Mouse (Mus musculus) midbrain, embryonic 14.5 days (tissue): ENCODE measurements around the gene Rsph1. TPM values are rescaled to one million over a fixed set of nuclear protein-coding genes. Genes with fewer than 3 reads are reported as not detected.
A peak's percentile ranks its signal among the peaks of the same experiment; 100 is the strongest.

Experiments
- ATAC-seq: fragments of 200-750 bp; cut with Nextera tagmentation; 2 replicates; pipeline ENCODE4 v1.8.0; 2017; ENCODE audit warnings: moderate number of reproducible peaks, moderate library complexity; ENCODE audit not compliant: low FRiP score, low TSS enrichment
- DNase-seq: peaks from one replicate; pipeline ENCODE4 v3.0.0-alpha.2; 2015
- H3K27ac ChIP-seq: fragments of 300-500 bp; sonication (generic); replicated peaks from 2 replicates; pipeline ENCODE4 v1.5.1; 2014; ENCODE audit warnings: mild to moderate bottlenecking, low read depth, low read length, moderate library complexity
- H3K27me3 ChIP-seq: fragments of 300-500 bp; sonication (generic); 2 replicates; pipeline ENCODE4 v1.6.1; 2014; ENCODE audit warnings: low read length, control low read depth, mixed read lengths; ENCODE audit not compliant: control insufficient read depth, insufficient read depth
- H3K36me3 ChIP-seq: fragments of 300-500 bp; sonication (generic); 2 replicates; pipeline ENCODE4 v1.6.1; 2014; ENCODE audit warnings: low read length, control low read depth; ENCODE audit not compliant: control insufficient read depth, insufficient read depth
- H3K4me1 ChIP-seq: fragments of 300-500 bp; sonication (generic); 2 replicates; pipeline ENCODE4 v1.6.1; 2014; ENCODE audit warnings: mild to moderate bottlenecking, antibody characterized with exemption, low read length, control low read depth; ENCODE audit not compliant: control insufficient read depth, insufficient read depth
- H3K4me2 ChIP-seq: fragments of 300-500 bp; sonication (generic); 2 replicates; pipeline ENCODE4 v1.6.1; 2014; ENCODE audit warnings: mild to moderate bottlenecking, low read length, moderate library complexity
- H3K4me3 ChIP-seq: fragments of 300-500 bp; sonication (generic); replicated peaks from 2 replicates; pipeline ENCODE4 v1.5.1; 2014; ENCODE audit warnings: low read depth, low read length
- H3K9ac ChIP-seq: fragments of 300-500 bp; sonication (generic); replicated peaks from 2 replicates; pipeline ENCODE4 v1.6.1; 2014; ENCODE audit warnings: mild to moderate bottlenecking, low read length, moderate library complexity
- H3K9me3 ChIP-seq: fragments of 300-500 bp; sonication (generic); 2 replicates; pipeline ENCODE4 v1.6.1; 2016; ENCODE audit warnings: low read length, control low read depth, mixed read lengths; ENCODE audit not compliant: control insufficient read depth
- WGBS: fragments of 180-500 bp; shearing (Covaris S2); extraction: QIAGEN DNeasy Blood & Tissue Kit; methylation state at CpG from one replicate; pipeline ENCODE4 v1.1.7; 2014; 5-methylcytosine and 5-hydroxymethylcytosine counted together
- polyA plus RNA-seq: library from polyadenylated mRNA; unstranded; fragments of >200 nt; fragmentation: Nextera tagmentation; extraction: Ambion mirVana; gene quantifications from 2 replicates; pipeline ENCODE4 v1.2.1, GENCODE M21; 2014

Gene Rsph1
- polyA plus RNA-seq, 1 experiment from 2014 or later = 1.5 TPM

DNA sequence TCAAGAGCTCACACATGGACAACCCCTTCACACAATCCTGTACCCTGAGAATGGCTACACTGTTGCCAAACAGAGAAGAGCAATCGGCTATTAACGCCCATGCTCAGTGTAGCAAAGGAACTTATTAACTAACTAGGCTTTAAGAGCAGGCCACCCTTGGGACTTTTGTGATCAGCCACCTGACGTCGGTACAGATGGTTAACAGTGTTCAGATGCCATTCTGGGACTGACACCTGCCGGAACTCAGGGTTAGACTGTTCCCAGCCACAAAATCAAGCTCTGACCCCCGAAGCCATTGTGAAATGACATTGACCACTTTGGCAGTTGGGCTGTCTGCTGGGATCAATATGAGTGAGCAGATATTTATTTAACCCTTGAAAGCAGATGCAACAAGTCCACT lies 15.8 kb downstream of the Rsph1 start:
- 91% methylated on average over 6 of the region's 6 CpGs for WGBS
- Histone ChIP-seq H3K27ac (no peak overlapping the region), H3K4me3 (no peak overlapping the region), H3K4me1 (no peaks in the 10 kb centered on the region), H3K9me3 (no peaks in the 10 kb centered on the region), H3K36me3 (no peaks in the 10 kb centered on the region), H3K27me3 (no peaks in the 10 kb centered on the region), H3K4me2 (no peak overlapping the region), H3K9ac (no peak overlapping the region)
- DNase-seq = no peak
- ATAC-seq = no peak

DNA sequence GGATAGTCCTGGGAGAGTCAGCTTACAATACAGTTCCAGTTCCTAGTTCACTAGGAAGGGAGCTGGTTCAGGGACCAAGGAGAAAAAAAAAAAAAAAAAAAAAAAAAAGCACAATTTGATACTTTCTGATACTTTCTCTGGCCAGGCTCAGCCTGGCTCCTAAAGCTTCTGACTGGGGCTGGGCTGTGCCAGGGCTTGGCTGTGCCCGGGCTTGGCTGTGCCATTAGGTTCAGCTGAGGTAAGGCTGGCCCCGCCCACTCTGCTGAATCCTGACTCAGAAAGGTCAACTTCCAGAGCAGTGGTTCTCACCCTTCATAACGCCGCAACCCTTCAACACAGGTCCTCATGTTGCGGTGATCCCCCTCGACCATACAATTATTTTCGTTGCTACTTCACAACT lies 16.8 kb downstream of the Rsph1 start:
- Histone ChIP-seq H3K9ac (no peak overlapping the region), H3K4me3 (no peak overlapping the region), H3K4me1 (no peaks in the 10 kb centered on the region), H3K27ac (no peak overlapping the region), H3K9me3 (no peaks in the 10 kb centered on the region), H3K4me2 (no peak overlapping the region), H3K36me3 (no peaks in the 10 kb centered on the region), H3K27me3 (no peaks in the 10 kb centered on the region)
- WGBS = 89% methylated on average over 7 of the region's 7 CpGs
- ATAC-seq (no peak), DNase-seq (no peak)

DNA sequence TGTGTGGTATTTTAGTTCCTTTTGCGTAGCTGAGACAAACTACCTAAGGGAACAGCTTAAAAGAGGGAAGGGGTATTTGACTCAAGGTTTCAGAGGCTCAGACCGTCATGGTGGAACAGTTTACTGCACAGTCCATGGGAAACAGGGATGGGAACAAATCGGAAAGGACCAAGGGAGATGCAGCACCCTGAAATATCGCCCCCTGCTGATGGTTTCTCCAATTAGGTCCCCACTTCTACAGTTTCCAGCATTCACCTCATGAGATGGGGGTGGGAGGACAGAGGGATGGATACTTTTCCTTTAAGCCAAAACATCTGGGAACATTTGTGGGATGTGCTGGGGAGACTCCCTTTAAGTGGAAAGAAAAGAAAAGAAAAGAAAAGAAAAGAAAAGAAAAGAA lies 17.4 kb downstream of the Rsph1 start:
- no peak overlapping the region for H3K9ac ChIP-seq
- WGBS = 75% methylated on average over 4 of the region's 4 CpGs
- no peaks in the 10 kb centered on the region for H3K36me3 ChIP-seq
- no peak overlapping the region for H3K4me2 ChIP-seq
- no peak overlapping the region for H3K4me3 ChIP-seq
- H3K27me3 ChIP-seq = no peaks in the 10 kb centered on the region
- ATAC-seq (no peak), DNase-seq (no peak)
- H3K27ac ChIP-seq = no peak overlapping the region
- H3K4me1 ChIP-seq = no peaks in the 10 kb centered on the region
- no peaks in the 10 kb centered on the region for H3K9me3 ChIP-seq

DNA sequence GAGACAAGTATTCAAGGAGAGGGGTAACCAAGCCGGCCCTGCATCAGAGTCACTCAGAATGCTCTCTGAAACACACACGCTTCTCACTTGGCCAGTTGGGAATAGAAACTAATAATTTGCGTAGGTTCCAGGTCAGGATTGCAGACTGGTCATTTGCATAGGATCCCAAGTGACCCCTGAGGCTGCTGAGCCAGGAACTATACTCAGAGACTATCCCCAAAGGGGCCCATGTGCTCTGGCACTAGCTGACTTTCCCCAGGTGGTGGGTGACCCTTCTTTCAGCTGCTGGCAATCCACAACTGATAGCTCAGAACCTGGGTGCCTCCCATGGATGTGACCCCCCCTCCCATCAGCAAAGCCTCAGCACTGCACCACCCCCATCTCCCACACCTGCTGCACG lies 18.0 kb downstream of the Rsph1 start:
- no peak for ATAC-seq
- Histone ChIP-seq H3K9me3 (no peaks in the 10 kb centered on the region), H3K27ac (no peak overlapping the region), H3K4me2 (no peak overlapping the region), H3K9ac (no peak overlapping the region), H3K27me3 (no peaks in the 10 kb centered on the region), H3K4me3 (no peak overlapping the region), H3K36me3 (no peaks in the 10 kb centered on the region), H3K4me1 (0 out of 2 replicates have a peak, but pooled peaks cover 4% of the 10 kb centered on the region)
- 72% methylated on average over 4 of the region's 4 CpGs for WGBS
- no peak for DNase-seq

DNA sequence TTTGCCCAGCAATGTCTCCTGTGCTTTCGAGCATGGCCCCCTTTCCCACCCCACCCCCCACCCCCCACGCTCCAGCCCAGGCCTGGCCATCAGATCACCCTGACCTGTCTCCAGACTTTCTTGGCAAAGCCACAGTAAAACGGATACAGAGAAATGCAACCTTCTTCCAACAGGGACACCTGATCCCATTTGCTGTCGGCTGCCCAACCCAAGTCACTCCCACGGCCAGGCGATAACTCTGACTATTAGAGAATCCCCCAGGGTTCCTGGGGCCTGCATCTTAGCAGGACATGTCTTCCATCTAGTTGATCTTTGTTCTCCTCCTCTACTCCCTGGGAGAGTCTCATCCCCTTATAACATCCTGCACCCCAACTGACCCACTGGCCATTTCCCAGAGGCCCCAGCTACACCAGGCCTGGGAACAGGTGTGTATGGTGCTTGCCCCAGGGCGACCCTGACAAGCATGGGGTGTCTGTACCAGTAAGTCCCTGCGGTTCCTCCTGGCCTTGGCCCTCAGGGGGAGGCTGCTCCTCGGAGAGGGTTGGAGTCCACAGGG lies 18.8 kb downstream of the Rsph1 start:
- H3K4me3 ChIP-seq = no peak overlapping the region
- 0 out of 2 replicates have a peak, but pooled peaks cover 4% of the 10 kb centered on the region for H3K4me1 ChIP-seq
- 85% methylated on average over 9 of the region's 9 CpGs for WGBS
- H3K27me3 ChIP-seq = no peaks in the 10 kb centered on the region
- no peak overlapping the region for H3K4me2 ChIP-seq
- H3K9ac ChIP-seq = no peak overlapping the region
- no peaks in the 10 kb centered on the region for H3K36me3 ChIP-seq
- no peak for DNase-seq
- no peak for ATAC-seq
- H3K27ac ChIP-seq = no peak overlapping the region
- no peaks in the 10 kb centered on the region for H3K9me3 ChIP-seq

DNA sequence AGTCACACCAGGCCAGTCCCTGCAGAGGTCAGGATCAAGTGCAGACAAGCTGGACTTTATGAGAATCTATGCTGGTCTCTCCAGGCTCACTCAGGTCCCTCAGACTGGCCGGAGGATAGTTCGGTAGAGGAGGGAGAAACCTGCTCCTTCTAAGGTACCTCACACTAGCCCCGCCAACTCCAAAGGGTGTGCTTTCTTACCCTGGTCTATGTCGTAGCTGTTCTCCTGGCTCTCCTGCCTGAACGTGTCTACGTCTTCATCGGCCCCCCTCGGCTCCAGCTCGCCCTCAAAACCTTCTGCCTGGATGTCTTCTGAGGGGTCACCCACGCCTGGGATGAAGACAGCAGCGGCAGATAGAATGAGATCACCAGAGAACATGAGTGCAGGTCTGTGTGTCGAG lies 19.3 kb downstream of the Rsph1 start:
- H3K27me3 ChIP-seq = no peaks in the 10 kb centered on the region
- no peak for DNase-seq
- H3K36me3 ChIP-seq = no peaks in the 10 kb centered on the region
- H3K9me3 ChIP-seq = no peaks in the 10 kb centered on the region
- no peak for ATAC-seq
- no peak overlapping the region for H3K27ac ChIP-seq
- no peak overlapping the region for H3K4me2 ChIP-seq
- H3K4me1 ChIP-seq = 0 out of 2 replicates have a peak, but pooled peaks cover 4% of the 10 kb centered on the region
- no peak overlapping the region for H3K4me3 ChIP-seq
- no peak overlapping the region for H3K9ac ChIP-seq
- 92% methylated on average over 12 of the region's 12 CpGs for WGBS

DNA sequence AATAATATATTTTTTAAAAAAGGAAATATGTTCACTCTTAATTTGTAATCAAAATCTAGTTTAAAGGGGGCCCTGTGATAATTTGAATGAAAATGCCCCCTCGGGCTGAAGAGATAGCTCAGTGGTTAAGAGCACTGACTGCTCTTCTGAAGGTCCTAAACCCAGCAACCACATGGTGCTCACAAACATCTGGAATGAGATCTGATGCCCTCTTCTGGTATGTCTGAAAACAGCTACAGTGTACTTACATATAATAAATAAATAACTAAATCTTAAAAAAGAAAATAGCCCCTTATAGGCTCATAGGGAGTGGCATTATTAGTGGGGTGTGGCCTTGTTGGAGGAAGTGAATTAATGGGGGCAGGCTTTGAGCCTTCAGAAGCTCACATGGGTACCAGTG lies 20.0 kb downstream of the Rsph1 start:
- no peak overlapping the region for H3K9ac ChIP-seq
- H3K4me1 ChIP-seq = 0 out of 2 replicates have a peak, but pooled peaks cover 4% of the 10 kb centered on the region
- no peak overlapping the region for H3K27ac ChIP-seq
- ATAC-seq (no peak), DNase-seq (no peak)
- H3K9me3 ChIP-seq = no peaks in the 10 kb centered on the region
- 93% methylated on average over 1 of the region's 1 CpGs for WGBS
- H3K4me2 ChIP-seq = no peak overlapping the region
- no peaks in the 10 kb centered on the region for H3K27me3 ChIP-seq
- H3K36me3 ChIP-seq = no peaks in the 10 kb centered on the region
- no peak overlapping the region for H3K4me3 ChIP-seq

DNA sequence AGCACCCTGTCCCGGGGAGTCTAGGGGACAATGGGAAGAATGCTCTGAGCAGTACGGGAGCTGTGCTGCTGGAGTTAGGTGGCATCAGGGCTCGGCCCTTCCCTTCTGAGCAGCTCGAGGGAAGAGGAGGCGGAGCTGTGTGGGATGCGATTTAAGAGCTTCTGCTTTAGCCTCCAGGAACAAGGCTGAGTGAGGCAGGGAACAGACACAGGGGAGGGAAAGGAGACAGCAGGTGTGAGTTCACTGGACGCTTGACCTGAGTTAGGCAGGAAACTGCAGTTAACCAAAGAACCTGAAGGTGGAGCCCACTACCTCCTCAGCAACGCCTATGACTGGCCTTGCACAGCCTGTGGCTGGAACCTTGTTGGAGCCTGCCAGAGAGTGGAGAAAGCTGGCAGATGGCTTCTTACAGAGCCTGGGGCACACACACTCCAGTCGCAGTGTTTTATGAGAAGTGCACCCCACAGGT lies 22.7 kb downstream of the Rsph1 start:
- 11% methylated on average over 9 of the region's 9 CpGs for whole genome bisulfite sequencing

DNA sequence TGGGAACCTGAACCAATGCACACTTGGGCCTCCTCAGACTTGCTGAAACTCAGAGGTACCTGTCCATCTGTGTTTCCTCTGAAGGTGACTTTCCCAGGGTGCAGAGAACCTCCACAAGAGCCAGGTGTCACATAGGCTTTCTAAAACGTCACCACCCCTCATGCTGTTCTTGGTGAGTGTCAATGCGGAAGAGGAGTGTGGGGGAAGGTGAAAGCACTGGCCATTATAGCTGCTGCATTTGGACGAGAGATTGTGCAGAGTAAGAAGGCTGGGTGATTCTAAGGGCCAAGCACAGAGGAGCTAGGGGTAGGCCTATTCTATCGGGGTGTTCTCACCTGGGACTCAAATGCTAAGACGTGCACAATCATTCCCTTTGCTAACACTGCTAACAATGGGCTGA lies 23.2 kb downstream of the Rsph1 start:
- H3K36me3 ChIP-seq = no peaks in the 10 kb centered on the region
- H3K4me3 ChIP-seq = no peak overlapping the region
- 0 out of 2 replicates have a peak, but pooled peaks cover 4% of the 10 kb centered on the region for H3K4me1 ChIP-seq
- H3K27ac ChIP-seq = no peak overlapping the region
- no peaks in the 10 kb centered on the region for H3K27me3 ChIP-seq
- no peak overlapping the region for H3K9ac ChIP-seq
- no peak overlapping the region for H3K4me2 ChIP-seq
- no peaks in the 10 kb centered on the region for H3K9me3 ChIP-seq
- 65% methylated on average over 5 of the region's 5 CpGs for WGBS
- ATAC-seq (no peak), DNase-seq (no peak)

More for the DNA sequence above, 22.7 kb downstream of the Rsph1 start:
- peak; percentile 57; the same call in 1 of the 2 replicates for ATAC-seq
- Histone ChIP-seq H3K9me3 (no peaks in the 10 kb centered on the region), H3K4me3 (no peak overlapping the region), H3K4me2 (no peak overlapping the region), H3K9ac (no peak overlapping the region), H3K4me1 (0 out of 2 replicates have a peak, but pooled peaks cover 4% of the 10 kb centered on the region), H3K36me3 (no peaks in the 10 kb centered on the region), H3K27ac (0 out of 2 replicates have a peak overlapping the region, but pooled peaks have one; percentile 26), H3K27me3 (no peaks in the 10 kb centered on the region)
- DNase-seq = peak; percentile 86
